Mouse (Mus musculus): ENCODE data around the gene Stat2. TPM values are rescaled to one million over a fixed set of nuclear protein-coding genes. Genes with fewer than 3 reads are reported as not detected.

Stat2 gene
- polyA plus RNA-seq, 1 experiment from 2014 or later, result 11.8 TPM

DNA sequence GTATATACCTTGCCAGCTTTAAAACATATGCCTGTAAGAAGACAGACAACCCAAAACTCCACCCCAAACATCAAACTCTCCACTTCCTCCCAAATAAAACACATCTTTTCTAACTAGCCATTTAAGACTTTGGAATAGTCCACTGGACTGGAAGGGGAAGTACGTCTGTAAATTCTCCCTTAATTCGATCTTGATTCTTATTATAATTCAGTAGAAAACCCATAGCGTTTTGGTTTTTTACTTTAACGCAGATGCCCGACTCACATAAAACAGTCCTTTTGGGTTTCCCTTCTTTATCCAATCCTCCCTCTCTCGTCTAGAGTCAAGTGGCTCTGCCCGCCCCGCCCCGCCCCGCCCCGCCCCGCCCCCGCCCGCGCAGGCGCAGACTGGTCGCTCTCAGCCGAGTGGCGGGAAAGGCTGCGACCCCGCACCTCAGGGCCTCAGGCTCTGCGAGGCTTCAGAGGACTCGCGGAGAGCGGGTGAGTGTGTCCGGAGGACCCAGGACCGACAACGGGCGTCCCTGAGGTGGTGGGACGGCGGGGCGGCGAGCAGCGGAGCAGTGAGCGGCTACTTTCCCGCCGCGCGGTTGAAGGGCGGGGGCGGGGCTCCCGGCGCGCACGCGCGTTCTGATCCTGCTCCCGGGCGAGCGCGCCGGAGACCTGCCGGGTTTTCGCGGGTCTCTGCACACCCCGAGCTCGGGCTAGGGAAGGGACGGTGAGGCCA is 38.5 kb upstream of the Stat2 start, which contains the start of gene Timeless:
TSS of gene Timeless (plus strand) at position 369 of the 723 bp plus-strand sequence.
- peak within 1 kb of the TSS; percentile 97 for H3K27ac ChIP-seq (ENCODE audit: low read length)
- no peaks in the 10 kb centered on the region for H3K9me3 ChIP-seq (replicated peaks; ENCODE audit: control insufficient read depth, low read length)
- ATAC-seq (replicated peaks; ENCODE audit: extremely low read depth, insufficient read depth, low FRiP score), result peak; percentile 91
- WGBS, result under 1% methylated on average over 56 of the region's 58 CpGs
- peak within 1 kb of the TSS; percentile 96 for H3K4me2 ChIP-seq (ENCODE audit: low read depth, low read length)
- no peaks in the 10 kb centered on the region for H3K27me3 ChIP-seq (ENCODE audit: control insufficient read depth, insufficient read depth, low read length)
- H3K36me3 ChIP-seq (ENCODE audit: control insufficient read depth, insufficient read depth), result no peaks in the 10 kb centered on the region
- peak within 1 kb of the TSS; percentile 86 for H3K4me3 ChIP-seq (ENCODE audit: low read length)
- peaks cover 16% of the 10 kb centered on the region for H3K4me1 ChIP-seq (ENCODE audit: control insufficient read depth, insufficient read depth, low read length)
- peak within 1 kb of the TSS; percentile 91 for H3K9ac ChIP-seq (ENCODE audit: low read length)

- no peaks in the 10 kb centered on the region for H3K36me3 ChIP-seq (ENCODE audit: control insufficient read depth, insufficient read depth)
- peak overlapping the region; percentile 96 for H3K4me2 ChIP-seq (ENCODE audit: low read depth, low read length)
- peak; percentile 47 for ATAC-seq (replicated peaks; ENCODE audit: extremely low read depth, insufficient read depth, low FRiP score)
- H3K27ac ChIP-seq (ENCODE audit: low read length), result peak overlapping the region; percentile 97
- H3K9me3 ChIP-seq (replicated peaks; ENCODE audit: control insufficient read depth, low read length), result no peaks in the 10 kb centered on the region
- no peaks in the 10 kb centered on the region for H3K27me3 ChIP-seq (ENCODE audit: control insufficient read depth, insufficient read depth, low read length)
- H3K4me1 ChIP-seq (ENCODE audit: control insufficient read depth, insufficient read depth, low read length), result peaks cover 16% of the 10 kb centered on the region
- peak overlapping the region; percentile 91 for H3K9ac ChIP-seq (ENCODE audit: low read length)
- H3K4me3 ChIP-seq (ENCODE audit: low read length), result peak overlapping the region; percentile 86
- under 1% methylated on average over 14 of the region's 14 CpGs for WGBS
These were observed 37.9 kb upstream of the Stat2 start for GRCm38 (mm10) chr10:128232420-128232985.

GRCm38 (mm10) chr10:128236321-128236720 is 34.0 kb upstream of the Stat2 start:
- ATAC-seq (replicated peaks; ENCODE audit: extremely low read depth, insufficient read depth, low FRiP score), result no peak
- WGBS, result 74% methylated on average over 4 of the region's 4 CpGs

DNA sequence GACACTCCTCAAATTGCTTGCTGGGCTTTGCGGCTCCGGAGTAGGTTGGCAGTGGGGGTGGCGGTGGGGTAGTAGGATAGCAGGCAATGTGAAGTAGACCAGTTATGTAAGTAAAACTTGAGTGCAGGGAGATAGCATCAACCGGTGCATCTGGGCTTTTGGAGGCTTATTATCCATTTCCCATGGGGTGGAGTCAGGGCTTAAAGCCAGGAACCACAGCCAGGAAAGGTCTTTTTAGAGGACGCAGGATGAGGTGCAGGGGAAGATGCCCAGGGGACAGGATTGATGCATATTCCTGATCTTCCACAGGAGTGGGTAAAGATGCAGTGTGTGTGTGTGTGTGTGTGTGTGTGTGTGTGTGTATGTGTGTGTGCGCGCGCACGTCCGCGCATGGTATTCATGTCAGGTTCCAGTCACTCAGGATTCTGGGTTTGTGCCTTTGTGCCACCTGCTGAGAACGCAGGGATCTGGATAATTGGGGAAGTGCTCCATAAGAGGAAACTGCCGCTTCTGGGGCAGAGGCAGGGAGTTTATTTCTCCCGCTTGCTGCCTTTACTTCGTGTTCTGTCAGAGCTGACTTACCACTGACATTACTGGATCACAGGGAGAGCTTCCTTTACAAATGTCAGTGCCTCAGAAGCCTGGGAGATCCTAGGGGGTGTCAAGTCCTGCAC is 32.4 kb upstream of the Stat2 start:
- Histone ChIP-seq H3K27ac (ENCODE audit: low read length) (no peak overlapping the region), H3K9ac (ENCODE audit: low read length) (no peak overlapping the region), H3K4me1 (ENCODE audit: control insufficient read depth, insufficient read depth, low read length) (peaks cover 8% of the 10 kb centered on the region; the same call in 1 of the 2 replicates), H3K9me3 (replicated peaks; ENCODE audit: control insufficient read depth, low read length) (no peaks in the 10 kb centered on the region), H3K4me2 (ENCODE audit: low read depth, low read length) (no peak overlapping the region), H3K36me3 (ENCODE audit: control insufficient read depth, insufficient read depth) (peaks cover 13% of the 10 kb centered on the region), H3K27me3 (ENCODE audit: control insufficient read depth, insufficient read depth, low read length) (no peaks in the 10 kb centered on the region), H3K4me3 (ENCODE audit: low read length) (no peak overlapping the region)
- 70% methylated on average over 15 of the region's 15 CpGs for WGBS
- no peak for ATAC-seq (replicated peaks; ENCODE audit: extremely low read depth, insufficient read depth, low FRiP score)

More at GRCm38 (mm10) chr10:128236321-128236720, 34.0 kb upstream of the Stat2 start:
- Histone ChIP-seq H3K9me3 (replicated peaks; ENCODE audit: control insufficient read depth, low read length) (no peaks in the 10 kb centered on the region), H3K27ac (ENCODE audit: low read length) (no peak overlapping the region), H3K36me3 (ENCODE audit: control insufficient read depth, insufficient read depth) (peaks cover 8% of the 10 kb centered on the region), H3K4me1 (ENCODE audit: control insufficient read depth, insufficient read depth, low read length) (peaks cover 11% of the 10 kb centered on the region), H3K4me3 (ENCODE audit: low read length) (no peak overlapping the region), H3K4me2 (ENCODE audit: low read depth, low read length) (no peak overlapping the region), H3K27me3 (ENCODE audit: control insufficient read depth, insufficient read depth, low read length) (no peaks in the 10 kb centered on the region), H3K9ac (ENCODE audit: low read length) (no peak overlapping the region)

GRCm38 (mm10) chr10:128239140-128239539 is 31.2 kb upstream of the Stat2 start:
- no peak for ATAC-seq (replicated peaks; ENCODE audit: extremely low read depth, insufficient read depth, low FRiP score)
- no peak overlapping the region for H3K9ac ChIP-seq (ENCODE audit: low read length)
- no peak overlapping the region for H3K27ac ChIP-seq (ENCODE audit: low read length)
- H3K27me3 ChIP-seq (ENCODE audit: control insufficient read depth, insufficient read depth, low read length), result no peaks in the 10 kb centered on the region
- no peak overlapping the region for H3K4me3 ChIP-seq (ENCODE audit: low read length)
- H3K4me2 ChIP-seq (ENCODE audit: low read depth, low read length), result no peak overlapping the region
- H3K9me3 ChIP-seq (replicated peaks; ENCODE audit: control insufficient read depth, low read length), result no peaks in the 10 kb centered on the region
- H3K36me3 ChIP-seq (ENCODE audit: control insufficient read depth, insufficient read depth), result peaks cover 17% of the 10 kb centered on the region
- 90% methylated on average over 4 of the region's 4 CpGs for WGBS
- peaks cover 10% of the 10 kb centered on the region; the same call in 1 of the 2 replicates for H3K4me1 ChIP-seq (ENCODE audit: control insufficient read depth, insufficient read depth, low read length)

- no peak for ATAC-seq (replicated peaks; ENCODE audit: extremely low read depth, insufficient read depth, low FRiP score)
- no peak overlapping the region for H3K27ac ChIP-seq (ENCODE audit: low read length)
- H3K9ac ChIP-seq (ENCODE audit: low read length), result no peak overlapping the region
- no peaks in the 10 kb centered on the region for H3K27me3 ChIP-seq (ENCODE audit: control insufficient read depth, insufficient read depth, low read length)
- 65% methylated on average over 18 of the region's 18 CpGs for WGBS
- no peak overlapping the region for H3K4me2 ChIP-seq (ENCODE audit: low read depth, low read length)
- peaks cover 19% of the 10 kb centered on the region for H3K36me3 ChIP-seq (ENCODE audit: control insufficient read depth, insufficient read depth)
- no peaks in the 10 kb centered on the region for H3K9me3 ChIP-seq (replicated peaks; ENCODE audit: control insufficient read depth, low read length)
- H3K4me1 ChIP-seq (ENCODE audit: control insufficient read depth, insufficient read depth, low read length), result peaks cover 10% of the 10 kb centered on the region; the same call in 1 of the 2 replicates
- H3K4me3 ChIP-seq (ENCODE audit: low read length), result no peak overlapping the region
These were observed 30.2 kb upstream of the Stat2 start for GRCm38 (mm10) chr10:128240131-128240530.

DNA sequence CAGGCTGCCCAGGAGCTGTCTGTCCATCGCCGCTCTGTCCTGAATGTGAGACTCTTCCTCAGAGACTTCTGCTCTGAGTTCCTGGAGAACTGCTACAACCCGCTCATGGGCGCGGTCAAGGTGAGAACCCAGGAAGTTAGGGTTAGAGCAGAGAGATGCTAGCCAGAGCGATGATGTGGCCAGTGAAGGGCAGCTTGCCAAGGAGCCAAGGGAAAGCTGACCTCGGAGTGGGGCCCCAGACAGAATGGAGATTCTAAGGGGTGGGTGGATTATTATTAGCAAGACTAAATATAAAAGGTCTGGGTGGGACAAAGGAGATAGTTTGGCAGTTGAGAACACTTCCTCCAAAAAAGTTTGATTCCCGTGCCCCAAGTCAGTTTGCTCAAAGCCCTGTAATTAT is 27.1 kb upstream of the Stat2 start:
- H3K4me2 ChIP-seq (ENCODE audit: low read depth, low read length), result no peak overlapping the region
- peak overlapping the region; percentile 64 for H3K27ac ChIP-seq (ENCODE audit: low read length)
- H3K36me3 ChIP-seq (ENCODE audit: control insufficient read depth, insufficient read depth), result peaks cover 20% of the 10 kb centered on the region
- peaks cover 5% of the 10 kb centered on the region; the same call in 1 of the 2 replicates for H3K4me1 ChIP-seq (ENCODE audit: control insufficient read depth, insufficient read depth, low read length)
- H3K4me3 ChIP-seq (ENCODE audit: low read length), result no peak overlapping the region
- 73% methylated on average over 8 of the region's 8 CpGs for WGBS
- no peak for ATAC-seq (replicated peaks; ENCODE audit: extremely low read depth, insufficient read depth, low FRiP score)
- H3K27me3 ChIP-seq (ENCODE audit: control insufficient read depth, insufficient read depth, low read length), result no peaks in the 10 kb centered on the region
- no peaks in the 10 kb centered on the region for H3K9me3 ChIP-seq (replicated peaks; ENCODE audit: control insufficient read depth, low read length)
- peak overlapping the region; percentile 22; the same call in 1 of the 2 replicates for H3K9ac ChIP-seq (ENCODE audit: low read length)

DNA sequence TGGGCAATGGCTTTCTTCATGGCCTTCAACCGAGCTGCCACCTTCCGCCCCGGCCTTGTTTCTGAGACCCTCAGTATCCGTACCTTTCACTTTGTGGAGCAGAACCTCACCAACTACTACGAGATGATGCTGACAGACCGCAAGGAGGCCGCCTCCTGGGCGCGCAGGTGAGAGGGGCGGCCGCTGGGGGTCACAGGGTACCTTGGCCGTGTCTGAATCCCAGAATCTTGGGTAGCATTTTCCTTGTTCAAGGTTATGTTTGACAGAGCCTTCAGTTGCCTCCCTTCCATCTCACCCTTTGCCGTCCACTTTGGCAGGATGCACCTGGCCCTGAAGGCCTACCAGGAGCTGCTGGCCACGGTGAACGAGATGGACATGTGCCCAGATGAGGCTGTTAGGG is 26.2 kb upstream of the Stat2 start:
- no peak for ATAC-seq (replicated peaks; ENCODE audit: extremely low read depth, insufficient read depth, low FRiP score)
- Histone ChIP-seq H3K4me1 (ENCODE audit: control insufficient read depth, insufficient read depth, low read length) (peaks cover 5% of the 10 kb centered on the region; the same call in 1 of the 2 replicates), H3K27ac (ENCODE audit: low read length) (no peak overlapping the region), H3K36me3 (ENCODE audit: control insufficient read depth, insufficient read depth) (peaks cover 23% of the 10 kb centered on the region), H3K9ac (ENCODE audit: low read length) (no peak overlapping the region), H3K27me3 (ENCODE audit: control insufficient read depth, insufficient read depth, low read length) (no peaks in the 10 kb centered on the region), H3K4me2 (ENCODE audit: low read depth, low read length) (no peak overlapping the region), H3K9me3 (replicated peaks; ENCODE audit: control insufficient read depth, low read length) (no peaks in the 10 kb centered on the region), H3K4me3 (ENCODE audit: low read length) (no peak overlapping the region)
- 91% methylated on average over 15 of the region's 15 CpGs for WGBS
